Mouse (Mus musculus) kidney, adult 9 months (tissue): ENCODE measurements around the gene Sema6d.

ENCODE experiments used
- DNase-seq: peaks from one replicate; pipeline ENCODE4 v3.0.0; 2022

The Sema6d gene

DNA sequence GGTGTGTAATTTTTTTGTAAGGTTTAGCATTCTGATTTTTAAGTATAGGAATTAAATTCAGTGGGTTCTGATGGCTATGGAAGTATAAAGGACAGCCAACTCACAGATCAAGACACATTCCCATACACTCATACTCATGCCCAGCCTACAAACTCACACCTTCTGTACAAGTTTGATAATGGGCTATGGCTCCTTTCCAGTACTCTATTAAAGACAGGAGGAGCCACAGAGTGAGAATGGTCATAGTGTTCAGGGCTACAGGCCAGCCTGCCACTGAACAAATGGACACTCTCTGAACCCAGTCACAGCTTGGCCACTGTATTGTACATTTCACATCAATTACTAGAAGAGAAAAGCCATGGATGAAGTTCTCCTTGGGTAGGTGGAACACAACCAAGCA is 583.3 kb downstream of the Sema6d start:
- DNase-seq = no peak

DNA sequence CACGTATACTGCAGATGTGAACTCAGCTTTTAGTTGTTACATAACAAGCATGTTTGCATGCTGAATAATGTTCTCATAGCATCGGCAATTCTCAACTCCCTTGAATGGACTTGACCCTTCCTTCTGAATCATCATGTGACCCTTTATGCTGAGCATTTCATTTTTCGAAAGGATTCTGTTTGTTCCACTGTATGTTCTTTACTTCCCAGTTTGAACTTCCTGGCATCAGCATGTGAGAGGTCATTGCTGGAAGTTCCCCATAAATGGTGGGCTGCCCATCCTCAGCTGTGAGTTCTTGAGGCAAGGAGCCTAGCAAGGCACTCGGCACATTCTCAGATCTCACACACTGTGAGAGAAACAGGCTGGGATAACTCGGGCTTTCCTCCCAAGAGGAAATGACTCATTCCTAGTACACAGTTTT is 594.7 kb downstream of the Sema6d start:
- peak; percentile 11 for DNase-seq

DNA sequence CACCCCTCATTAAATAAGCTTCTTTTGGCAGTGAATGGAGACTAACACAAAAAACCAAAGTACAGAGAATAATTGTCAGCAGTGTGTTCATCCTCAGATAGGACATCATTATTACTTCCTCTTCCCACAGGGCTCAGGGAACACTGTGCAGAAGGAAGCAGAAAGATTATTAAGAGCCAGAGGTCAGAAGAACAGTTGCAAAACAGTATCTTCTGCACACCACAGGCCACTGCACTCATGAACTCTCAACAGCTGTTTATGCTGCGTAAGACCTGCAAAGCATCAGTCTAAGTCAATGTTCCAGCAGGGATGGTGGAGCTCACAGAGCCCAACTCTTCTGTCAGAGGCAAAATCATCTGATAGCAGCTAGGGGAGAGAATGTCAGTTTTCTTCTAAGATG is 600.6 kb downstream of the Sema6d start:
- DNase-seq = peak; percentile 24

DNA sequence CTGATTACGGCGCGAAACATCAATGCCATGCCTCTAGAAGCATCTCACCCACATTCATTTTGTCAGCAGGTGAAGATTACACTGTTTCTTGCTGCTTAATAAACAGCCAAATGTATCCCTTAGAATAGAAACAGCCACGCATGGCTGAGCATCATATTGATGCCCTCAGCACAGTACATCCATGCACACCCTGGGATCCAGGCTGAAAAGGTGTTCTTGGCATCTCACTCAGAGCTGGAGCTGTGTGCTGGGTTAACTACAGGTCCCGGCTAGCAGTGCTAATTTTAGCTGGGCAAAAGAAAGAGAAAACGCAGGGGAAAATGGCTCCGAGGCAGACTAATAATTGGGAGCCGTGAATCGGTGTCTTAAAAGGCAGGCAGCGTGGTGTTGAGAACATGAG is 612.9 kb downstream of the Sema6d start:
- peak; percentile 11 for DNase-seq

DNA sequence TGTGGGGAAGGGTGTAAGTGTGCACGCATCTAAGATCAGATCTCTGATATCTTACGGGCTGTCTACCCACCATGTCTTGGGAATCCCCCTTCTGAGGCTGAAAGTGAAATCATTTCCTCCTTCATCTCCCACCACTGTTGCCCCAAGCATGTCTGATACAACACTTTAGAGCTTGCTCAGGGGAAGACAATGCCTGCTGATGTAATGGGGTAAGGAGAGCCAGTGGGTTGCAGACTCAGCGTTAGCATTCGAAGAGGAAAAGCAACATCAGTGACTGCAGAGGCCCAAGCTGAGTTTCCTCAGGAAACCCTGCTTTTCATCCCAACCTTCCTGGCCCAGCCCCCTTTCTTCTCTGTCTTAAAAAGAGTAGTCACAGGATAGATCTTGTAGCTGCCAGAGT is 615.2 kb downstream of the Sema6d start:
- DNase-seq = no peak

DNA sequence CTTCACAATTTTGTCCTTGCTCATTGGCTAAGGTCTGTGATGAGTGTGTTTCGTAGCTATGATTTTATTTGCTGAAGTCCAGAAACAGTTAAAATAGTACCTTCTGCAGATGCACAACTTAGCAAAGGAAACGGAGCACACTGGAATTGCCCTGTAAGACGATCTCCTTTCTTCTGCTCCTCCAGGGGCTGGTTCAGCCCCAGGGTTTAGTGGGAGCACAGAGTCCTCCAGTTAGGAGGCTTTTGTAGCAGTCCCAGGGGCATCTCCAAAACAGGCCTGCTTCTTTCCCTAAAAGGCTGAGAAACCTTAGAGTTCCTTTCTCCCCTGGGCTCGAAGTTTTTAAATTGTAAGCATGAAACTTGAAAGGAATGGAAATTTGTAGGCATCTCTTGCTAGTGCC is 616.0 kb downstream of the Sema6d start:
- no peak for DNase-seq

DNA sequence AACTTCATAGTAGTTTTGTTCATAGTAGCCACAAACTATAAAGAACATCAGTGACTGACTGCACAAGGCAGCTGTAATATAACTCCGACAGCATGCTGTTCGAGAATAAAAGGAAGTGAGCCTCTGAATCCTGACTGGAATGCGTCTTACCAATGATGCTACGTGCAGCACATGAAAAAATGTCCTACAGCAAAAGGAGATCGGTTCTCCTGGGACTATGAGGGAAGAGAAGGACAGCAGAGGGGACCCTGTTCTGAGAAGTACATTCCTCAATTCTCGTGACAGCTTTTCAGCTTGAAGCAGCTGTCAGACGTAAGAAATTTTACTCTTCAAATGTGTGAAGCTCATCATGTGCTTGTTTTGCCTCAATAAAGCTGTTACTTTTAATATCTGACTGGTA is 617.1 kb downstream of the Sema6d start:
- no peak for DNase-seq
